Mouse (Mus musculus) testis, adult 2 months (tissue): ENCODE measurements around the gene Bach2.

Experiments used
- CTCF ChIP-seq: fragments of 200-500 bp; IDR thresholded peaks from 2 replicates; pipeline ENCODE4 v1.5.1; 2012; ENCODE audit warnings: low read depth, mild to moderate bottlenecking, inconsistent platforms, low read length, moderate library complexity; ENCODE audit not compliant: control insufficient read depth, insufficient read depth, insufficient replicate concordance
- POLR2A ChIP-seq: fragments of 200-500 bp; IDR thresholded peaks from 2 replicates; pipeline ENCODE4 v1.6.1; 2012; ENCODE audit warnings: low read depth, mild to moderate bottlenecking, inconsistent platforms, low read length, moderate library complexity; ENCODE audit not compliant: control insufficient read depth

GRCm38 (mm10) chr4:32386931-32387330, 148.3 kb downstream of the Bach2 start:
- TF ChIP-seq CTCF (no peak), POLR2A (no peak)
